8 mouse cellular contexts compared by ENCODE assay signal in genomic region chr17:36257969-36258368, GRCm38 (mm10). TPM values are rescaled to one million over a fixed set of nuclear protein-coding genes. Genes with fewer than 3 reads are reported as not detected.
A peak's percentile ranks its signal among the peaks of the same experiment; 100 is the strongest.
DNase-seq lines count a peak whose midpoint lies in the region; ATAC-seq and TF ChIP-seq lines count a peak whose summit lies in the region.

Gene Rpp21, minus strand, starts transcription at chr17:36258069.

- H3K4me3 ChIP-seq in gastrocnemius, adult 2 months = peak within 1 kb of the TSS; percentile 96
- peak within 1 kb of the TSS; percentile 71 for H3K4me3 ChIP-seq in hindbrain, postnatal 0 days (ENCODE audit: low read length)

- intact Hi-C loops in gastrocnemius, adult 2 months (cut with DNase I) = no loop called here

- H3K27me3 ChIP-seq in hindbrain, postnatal 0 days (ENCODE audit: insufficient read depth, low read length) = no peaks in the 10 kb centered on the region

- H3K4me1 ChIP-seq in hindbrain, postnatal 0 days (ENCODE audit: insufficient read depth, low read length) = no peaks in the 10 kb centered on the region

- peak within 1 kb of the TSS; percentile 75 for H3K9ac ChIP-seq in hindbrain, postnatal 0 days (replicated peaks; ENCODE audit: low read length)

- H3K9me3 ChIP-seq in hindbrain, postnatal 0 days (ENCODE audit: low read length) = no peaks in the 10 kb centered on the region

- peaks cover 27% of the 10 kb centered on the region for H3K36me3 ChIP-seq in hindbrain, postnatal 0 days (ENCODE audit: insufficient read depth, low read length)

- peak within 1 kb of the TSS; percentile 58 for H3K4me2 ChIP-seq in hindbrain, postnatal 0 days (ENCODE audit: low read depth, low read length)

- DNase-seq in heart, adult 18-20 months = no peak
- no peak for DNase-seq in heart, adult 9 months (ENCODE audit: low spot score in 2 of 2)
- no peak for DNase-seq in adrenal gland, adult 8-10 months
- DNase-seq in gastrocnemius, adult 2 months = no peak
- no peak for DNase-seq in hindbrain, postnatal 0 days (ENCODE audit: low spot score)
- DNase-seq in frontal cortex, postnatal 10 days (ENCODE audit: low spot score in 2 of 2) = no peak
- no peak for DNase-seq in yolk sac, embryonic 10.5 days (ENCODE audit: low spot score)

- ATAC-seq in hindbrain, postnatal 0 days = no peak
- no peak for ATAC-seq in megakaryocyte, adult 5-6 weeks (ENCODE audit: poor library complexity, severe bottlenecking)

- peak within 1 kb of the TSS; percentile 91 for H3K27ac ChIP-seq in gastrocnemius, adult 2 months
- peak within 1 kb of the TSS; percentile 91 for H3K27ac ChIP-seq in hindbrain, postnatal 0 days

- 46% methylated on average over 6 of the region's 6 CpGs for WGBS in hindbrain, postnatal 0 days

- no peak for TF ChIP-seq CTCF in gastrocnemius, adult 2 months (IDR thresholded peaks at IDR 0.05)
- no peak for TF ChIP-seq CTCF in hindbrain, postnatal 0 days (IDR thresholded peaks at IDR 0.05; ENCODE audit: low read depth)

RNA-seq across cellular contexts. Expression of gene Rpp21, which starts in this region (rescaled TPM):
- 10 to 100 TPM; 37.9 to 38.8 TPM for total RNA-seq in heart, adult 18-20 months (2021)
- 10 to 100 TPM; 38.8 to 46.8 (median 43.4) TPM for total RNA-seq in adrenal gland, adult 8-10 months (2022)
- total RNA-seq in gastrocnemius, adult 2 months (2021) = 10 to 100 TPM; 36.5 to 41.1 TPM
- total RNA-seq in hindbrain, postnatal 0 days (2014; rRNA removed) = 29.8 and 54.6 TPM in 2 replicates
- 154 and 160 TPM in 2 replicates for polyA plus RNA-seq in hindbrain, postnatal 0 days (2015; fragmentation: Nextera tagmentation; extraction: Ambion mirVana)
- total RNA-seq in megakaryocyte, adult 5-6 weeks (2015) = 77.4 and 79.9 TPM in 2 replicates
- total RNA-seq in megakaryocyte, adult 5-6 weeks (2017) = 54.1 and 74.4 TPM in 2 replicates
